Mouse (Mus musculus) heart, postnatal 0 days (tissue): ENCODE measurements around the gene Mob3b. TPM values are rescaled to one million over a fixed set of nuclear protein-coding genes. Genes with fewer than 3 reads are reported as not detected.

Source experiments
- ATAC-seq: fragments of 200-750 bp; cut with Nextera tagmentation; 2 replicates; pipeline ENCODE4 v1.8.0; 2017; ENCODE audit warnings: low read depth, moderate number of reproducible peaks, moderate library complexity; ENCODE audit not compliant: insufficient read depth
- DNase-seq: peaks from one replicate; pipeline ENCODE4 v3.0.0-alpha.2; 2016; ENCODE audit warnings: low spot score
- H3K27ac ChIP-seq: fragments of 300-500 bp; sonication (generic); 2 replicates; pipeline ENCODE4 v1.5.1; 2014; ENCODE audit warnings: low read depth, mild to moderate bottlenecking
- H3K27me3 ChIP-seq: fragments of 300-500 bp; sonication (generic); 2 replicates; pipeline ENCODE4 v1.6.1; 2014; ENCODE audit warnings: low read length, mixed read lengths; ENCODE audit not compliant: control insufficient read depth, insufficient read depth
- H3K36me3 ChIP-seq: fragments of 300-500 bp; sonication (generic); replicated peaks from 2 replicates; pipeline ENCODE4 v1.6.1; 2014; ENCODE audit warnings: low read length, mixed read lengths; ENCODE audit not compliant: control insufficient read depth, insufficient read depth
- H3K4me1 ChIP-seq: fragments of 300-500 bp; sonication (generic); 2 replicates; pipeline ENCODE4 v1.6.1; 2014; ENCODE audit warnings: antibody characterized with exemption; ENCODE audit not compliant: control insufficient read depth, insufficient read depth
- H3K4me2 ChIP-seq: fragments of 300-500 bp; sonication (generic); 2 replicates; pipeline ENCODE4 v1.6.1; 2014; ENCODE audit warnings: low read depth, mild to moderate bottlenecking, low read length, moderate library complexity
- H3K4me3 ChIP-seq: fragments of 300-500 bp; sonication (generic); 2 replicates; pipeline ENCODE4 v1.5.1; 2014; ENCODE audit warnings: low read depth, low read length
- H3K9ac ChIP-seq: fragments of 300-500 bp; sonication (generic); replicated peaks from 2 replicates; pipeline ENCODE4 v1.6.1; 2014; ENCODE audit warnings: low read depth, low read length, mixed read lengths
- H3K9me3 ChIP-seq: fragments of 300-500 bp; sonication (generic); replicated peaks from 2 replicates; pipeline ENCODE4 v1.6.1; 2016; ENCODE audit warnings: low read length; ENCODE audit not compliant: control insufficient read depth
- CTCF ChIP-seq: IDR thresholded peaks from 2 replicates; pipeline ENCODE4 v1.5.1; 2016; ENCODE audit warnings: antibody characterized with exemption, control low read depth, low read depth
- EP300 ChIP-seq: IDR thresholded peaks from 2 replicates; pipeline ENCODE4 v1.6.1; 2016; ENCODE audit warnings: antibody characterized with exemption, low read depth
- WGBS: fragments of 180-500 bp; shearing (Covaris S2); extraction: QIAGEN DNeasy Blood & Tissue Kit; methylation state at CpG from one replicate; pipeline ENCODE4 v1.1.7; 2014; 5-methylcytosine and 5-hydroxymethylcytosine counted together
- polyA plus RNA-seq: library from polyadenylated mRNA; unstranded; fragments of >200 nt; fragmentation: Nextera tagmentation; extraction: Ambion mirVana; gene quantifications from 2 replicates; pipeline ENCODE4 v1.2.1, GENCODE M21; 2015
- total RNA-seq: library from RNA; depleted of rRNA; stranded (reverse); fragments of >200 nt; gene quantifications from 2 replicates; pipeline ENCODE4 v1.2.3, GENCODE M21; 2014; ENCODE audit warnings: low replicate concordance

Mob3b gene
- total and polyA plus RNA-seq, 2 experiments from 2014 or later = 1.0 to 2.0 TPM

DNA sequence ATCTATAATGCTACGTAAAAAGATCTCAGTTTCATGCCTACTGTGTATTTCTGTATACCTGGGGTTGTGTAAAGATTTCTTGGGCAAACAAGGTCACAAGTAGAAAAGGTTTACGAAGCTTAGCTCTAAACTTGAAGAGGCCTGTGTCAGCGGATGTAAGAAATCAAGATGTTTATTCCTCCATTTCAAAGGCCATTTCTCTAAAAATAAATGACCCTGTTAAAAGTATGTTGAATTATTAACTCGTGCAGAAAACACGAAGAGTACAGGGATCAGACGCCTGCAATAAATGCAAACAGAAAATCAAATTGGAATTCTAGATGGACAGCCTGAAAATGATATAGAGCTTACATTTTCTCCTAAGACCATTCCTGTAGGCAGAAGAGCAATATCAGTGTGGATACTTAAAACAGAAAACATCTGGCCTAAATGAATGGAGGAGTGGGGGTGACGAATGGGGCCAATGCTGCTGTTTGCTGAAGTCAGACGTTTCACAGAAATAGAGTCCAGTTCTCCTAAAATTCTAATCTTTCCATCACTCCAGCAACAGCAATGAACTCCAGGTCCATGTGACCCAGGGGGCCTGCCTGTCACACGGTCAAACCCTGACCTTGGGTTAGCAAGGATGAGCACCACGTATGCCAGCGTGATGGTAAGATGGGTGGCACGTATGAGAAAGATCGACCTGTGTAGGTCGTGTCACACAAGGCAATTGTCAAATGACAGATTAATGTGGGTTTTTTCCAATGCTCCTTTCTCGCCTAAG is 22.3 kb downstream of the Mob3b start:
- no peak for ATAC-seq

DNA sequence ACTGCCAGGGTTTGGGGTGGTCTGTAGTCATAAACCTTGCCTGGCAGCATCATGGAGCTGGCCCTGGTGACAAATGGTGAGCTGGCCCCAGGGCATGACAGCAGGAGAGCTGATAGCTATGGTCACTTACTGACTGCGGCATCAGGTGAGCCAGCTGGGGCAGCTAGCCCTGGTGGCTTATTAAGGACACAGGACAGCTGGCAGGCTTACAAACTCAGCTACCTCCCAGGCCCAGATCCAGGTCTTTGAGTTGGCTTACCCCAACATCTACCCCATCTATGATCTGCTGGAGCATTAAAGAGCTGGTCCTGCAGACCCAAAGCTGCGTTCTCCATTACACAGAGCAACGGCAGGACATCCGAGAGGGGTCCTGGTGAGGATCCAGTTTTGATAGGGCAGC is 23.9 kb downstream of the Mob3b start:
- 77% methylated on average over 4 of the region's 4 CpGs for WGBS
- H3K9ac ChIP-seq = no peak overlapping the region
- no peak overlapping the region for H3K27ac ChIP-seq
- H3K4me1 ChIP-seq = no peaks in the 10 kb centered on the region
- TF ChIP-seq EP300 = no peak
- no peaks in the 10 kb centered on the region for H3K27me3 ChIP-seq
- DNase-seq (no peak), ATAC-seq (no peak)
- H3K9me3 ChIP-seq = no peaks in the 10 kb centered on the region
- H3K4me3 ChIP-seq = no peak overlapping the region
- H3K4me2 ChIP-seq = no peak overlapping the region
- no peaks in the 10 kb centered on the region for H3K36me3 ChIP-seq

More for the DNA sequence above, 22.3 kb downstream of the Mob3b start:
- 82% methylated on average over 15 of the region's 15 CpGs for WGBS
- TF ChIP-seq CTCF (no peak), EP300 (no peak)
- no peak overlapping the region for H3K4me2 ChIP-seq
- H3K4me1 ChIP-seq = no peaks in the 10 kb centered on the region
- H3K27me3 ChIP-seq = no peaks in the 10 kb centered on the region
- no peak overlapping the region for H3K27ac ChIP-seq
- H3K9me3 ChIP-seq = no peaks in the 10 kb centered on the region
- no peak overlapping the region for H3K9ac ChIP-seq
- no peak for DNase-seq
- H3K4me3 ChIP-seq = no peak overlapping the region
- no peaks in the 10 kb centered on the region for H3K36me3 ChIP-seq

DNA sequence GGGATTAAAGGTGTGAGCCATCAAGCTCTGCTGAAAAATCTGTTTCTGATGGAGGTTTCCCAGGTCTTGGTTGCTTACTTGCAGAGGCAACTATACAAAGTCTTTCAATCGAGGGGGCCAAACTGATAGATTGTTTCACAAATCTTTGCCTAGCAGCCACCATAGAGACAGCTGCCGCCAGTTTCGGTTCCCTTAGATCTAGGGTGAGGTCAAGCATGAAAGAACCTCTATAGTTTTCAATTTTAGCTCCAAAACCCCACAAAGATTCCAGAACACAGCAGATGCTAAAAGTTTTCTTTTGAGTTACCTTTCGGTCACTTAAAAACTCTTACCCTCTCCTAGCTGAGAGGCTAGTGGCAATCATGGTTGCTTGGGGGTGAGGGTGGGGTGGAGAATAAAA is 25.7 kb downstream of the Mob3b start:
- DNase-seq (no peak), ATAC-seq (no peak)
- H3K4me2 ChIP-seq = no peak overlapping the region
- H3K9ac ChIP-seq = no peak overlapping the region
- H3K9me3 ChIP-seq = no peaks in the 10 kb centered on the region
- H3K36me3 ChIP-seq = no peaks in the 10 kb centered on the region
- no peak overlapping the region for H3K4me3 ChIP-seq
- WGBS = 90% methylated on average over 4 of the region's 4 CpGs
- no peak overlapping the region for H3K27ac ChIP-seq
- H3K4me1 ChIP-seq = no peaks in the 10 kb centered on the region
- H3K27me3 ChIP-seq = no peaks in the 10 kb centered on the region
- TF ChIP-seq EP300 = no peak
- TF ChIP-seq CTCF = no peak

DNA sequence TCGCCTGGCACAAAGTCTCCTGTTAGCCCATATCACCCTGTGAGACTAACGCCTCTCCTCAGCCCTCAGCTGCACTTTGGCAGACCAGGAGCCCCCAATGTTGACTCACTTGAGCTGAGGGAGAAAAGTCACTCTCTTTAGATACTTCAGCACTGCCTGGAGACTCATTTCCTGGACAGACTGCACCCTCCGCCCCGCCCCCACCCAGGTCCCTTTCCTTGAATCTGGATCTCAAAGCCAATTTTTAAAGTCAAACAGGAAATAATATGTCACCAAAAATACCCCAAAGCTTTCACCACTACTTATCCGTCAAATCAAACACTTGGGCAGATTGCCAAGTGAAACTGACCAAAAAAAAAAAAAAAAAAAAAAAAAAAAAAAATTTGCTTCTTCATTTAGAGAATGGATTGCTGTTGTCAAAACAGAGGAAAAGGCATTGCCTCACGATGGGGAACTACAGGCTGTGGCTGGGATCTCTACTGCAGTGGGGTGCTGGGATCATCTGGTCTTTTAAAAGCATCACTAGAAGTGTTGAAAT is 26.8 kb downstream of the Mob3b start:
- H3K4me3 ChIP-seq = no peak overlapping the region
- WGBS = 47% methylated on average over 6 of the region's 6 CpGs

DNA sequence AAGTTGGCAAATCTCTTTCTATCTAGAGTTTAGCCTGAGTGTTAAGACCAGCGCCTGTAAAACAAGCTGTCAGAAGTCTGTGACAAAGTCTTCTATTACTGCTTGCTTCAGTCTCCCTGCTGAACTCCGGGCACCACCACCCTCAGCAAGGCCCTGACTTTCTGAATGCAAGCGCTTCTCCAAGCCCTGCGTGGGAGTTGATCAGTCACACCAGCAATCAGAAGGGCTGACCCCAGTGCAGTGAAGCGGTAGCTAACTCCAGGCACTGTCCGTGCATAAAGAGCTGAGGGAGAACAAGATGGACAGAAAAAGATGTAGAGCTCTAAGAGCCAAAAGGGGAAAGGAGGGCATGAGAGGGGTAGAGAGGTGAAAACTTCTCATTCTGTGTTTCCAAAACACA is 29.5 kb downstream of the Mob3b start:
- Histone ChIP-seq H3K36me3 (no peaks in the 10 kb centered on the region), H3K27ac (no peak overlapping the region), H3K4me3 (no peak overlapping the region), H3K9ac (no peak overlapping the region), H3K27me3 (no peaks in the 10 kb centered on the region), H3K4me2 (no peak overlapping the region), H3K9me3 (no peaks in the 10 kb centered on the region), H3K4me1 (no peaks in the 10 kb centered on the region)
- ATAC-seq = no peak
- no peak for DNase-seq
- TF ChIP-seq EP300 (no peak), CTCF (no peak)
- WGBS = 61% methylated on average over 6 of the region's 6 CpGs

More for the DNA sequence above, 26.8 kb downstream of the Mob3b start:
- Histone ChIP-seq H3K27ac (no peak overlapping the region), H3K9me3 (no peaks in the 10 kb centered on the region), H3K4me1 (no peaks in the 10 kb centered on the region), H3K4me2 (no peak overlapping the region), H3K36me3 (no peaks in the 10 kb centered on the region), H3K27me3 (no peaks in the 10 kb centered on the region), H3K9ac (no peak overlapping the region)
- TF ChIP-seq CTCF = no peak
- TF ChIP-seq EP300 = no peak
- ATAC-seq (no peak), DNase-seq (no peak)

DNA sequence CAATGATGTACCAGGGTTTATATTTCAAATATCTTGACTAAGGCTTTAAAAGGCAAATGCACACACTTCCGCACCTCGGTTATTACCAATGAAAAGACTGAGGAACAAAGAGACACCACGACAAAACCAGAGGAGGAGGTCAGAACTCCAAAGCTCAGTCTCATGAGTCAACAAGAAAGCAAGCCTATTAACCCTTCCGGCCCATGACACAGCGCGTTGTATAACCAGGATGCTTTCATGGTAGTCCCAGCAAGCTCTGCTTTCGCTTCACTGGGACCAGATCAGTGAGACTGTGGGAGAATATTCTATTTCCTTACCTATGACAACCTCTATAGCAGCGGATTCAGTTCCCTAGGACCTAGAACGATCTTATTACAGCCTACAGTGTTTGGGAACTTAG is 30.5 kb downstream of the Mob3b start:
- Histone ChIP-seq H3K4me2 (no peak overlapping the region), H3K9me3 (no peaks in the 10 kb centered on the region), H3K27ac (no peak overlapping the region), H3K4me1 (no peaks in the 10 kb centered on the region), H3K27me3 (no peaks in the 10 kb centered on the region), H3K4me3 (no peak overlapping the region), H3K36me3 (no peaks in the 10 kb centered on the region), H3K9ac (no peak overlapping the region)
- ATAC-seq = no peak
- no peak for TF ChIP-seq CTCF
- TF ChIP-seq EP300 = no peak
- 88% methylated on average over 9 of the region's 9 CpGs for WGBS
- no peak for DNase-seq
